Mouse (Mus musculus) central nervous system, embryonic 11.5 days (tissue): Measurements from ENCODE around the gene Braf. TPM values are rescaled to one million over a fixed set of nuclear protein-coding genes. Genes with fewer than 3 reads are reported as not detected.

Source experiments
- polyA plus RNA-seq: library from polyadenylated mRNA; depleted of rRNA; stranded (reverse); fragments of >200 nt; gene quantifications from 2 replicates; pipeline ENCODE4 v1.2.3, GENCODE M21; 2012; rRNA removed

Braf gene
- 11.6 and 18.5 TPM in 2 replicates for polyA plus RNA-seq

GRCm38 (mm10) chr6:39724866-39725711, at the start of gene Braf:
Braf (minus strand) TSS chr6:39725463.

GRCm38 (mm10) chr6:39592401-39593214, 132.7 kb downstream of the Braf start, which contains the start of gene Ndufb2:
Ndufb2 (plus strand) TSS chr6:39592574.

GRCm38 (mm10) chr6:39585517-39585916, 139.7 kb downstream of the Braf start, which contains the start of gene Gm42420:
Gm42420 (plus strand) TSS chr6:39585753.

GRCm38 (mm10) chr6:39573791-39574554, 151.3 kb downstream of the Braf start, which contains the start of gene Adck2:
Adck2 (plus strand) TSS chr6:39573873.

GRCm38 (mm10) chr6:39557723-39558261, 167.5 kb downstream of the Braf start, which contains the start of gene Dennd2a:
Dennd2a (minus strand) TSS chr6:39557867.

Other genes starting within 250 kb of the Braf start
- 50.0 and 66.4 TPM in 2 replicates for gene Dennd2a, start 167.6 kb downstream of the Braf start, polyA plus RNA-seq
- 10.6 and 15.3 TPM in 2 replicates for gene Adck2, start 151.6 kb downstream of the Braf start, polyA plus RNA-seq
- 0.63 TPM in 1 of 2 replicates, not detected in the other for gene Gm42420, start 139.7 kb downstream of the Braf start, polyA plus RNA-seq
- gene Ndufb2, start 132.9 kb downstream of the Braf start, polyA plus RNA-seq, result 98.3 and 115 TPM in 2 replicates
- gene Mrps33, start 85.5 kb upstream of the Braf start, polyA plus RNA-seq, result 240 and 256 TPM in 2 replicates
- gene Tmem178b, start 147.8 kb upstream of the Braf start, polyA plus RNA-seq, result 13.9 and 16.5 TPM in 2 replicates